Mouse (Mus musculus) MEL (cell line): ENCODE data around the gene Naa38. TPM values are rescaled to one million over a fixed set of nuclear protein-coding genes. Genes with fewer than 3 reads are reported as not detected.

Experiments used
- DNase-seq: peaks from one replicate; pipeline ENCODE4 v3.0.0; 2011; ENCODE audit warnings: low read depth, low spot score
- H3K27ac ChIP-seq: 2 replicates; pipeline ENCODE4 v1.5.1; 2012; ENCODE audit warnings: low read depth, mild to moderate bottlenecking, control low read depth, low read length, moderate library complexity; ENCODE audit not compliant: control insufficient read depth
- H3K27me3 ChIP-seq, 2 experiments: fragments of 150-350 bp in 1 of 2; sonication (generic) in 1 of 2; 2 replicates each; pipeline ENCODE4 v1.6.1; 2012; ENCODE audit warnings: low read length in 2 of 2, mild to moderate bottlenecking in 2 of 2, improper control_type of control experiment in 1 of 2, moderate library complexity in 1 of 2; ENCODE audit not compliant: insufficient read depth in 2 of 2, control insufficient read depth in 1 of 2
- H3K36me3 ChIP-seq, 2 experiments: 2 replicates each; pipeline ENCODE4 v1.6.1; 2012 to 2014; ENCODE audit warnings: low read length in 2 of 2, improper control_type of control experiment in 1 of 2, inconsistent platforms in 1 of 2, mild to moderate bottlenecking in 1 of 2; ENCODE audit not compliant: insufficient read depth in 2 of 2, control insufficient read depth in 1 of 2
- H3K4me1 ChIP-seq, 2 experiments: fragments of 150-350 bp in 1 of 2; sonication (generic) in 1 of 2; 2 replicates each; pipeline ENCODE4 v1.6.1; 2012; ENCODE audit warnings: low read length in 2 of 2, improper control_type of control experiment in 1 of 2, mild to moderate bottlenecking in 1 of 2; ENCODE audit not compliant: insufficient read depth in 2 of 2, control insufficient read depth in 1 of 2
- H3K4me3 ChIP-seq, 2 experiments: fragments of 150-350 bp in 1 of 2; sonication (generic) in 1 of 2; 2 replicates each; pipeline ENCODE4 v1.5.1; 2012; ENCODE audit warnings: low read depth in 2 of 2, low read length in 2 of 2, mild to moderate bottlenecking in 2 of 2, moderate library complexity in 2 of 2, control low read depth in 1 of 2, improper control_type of control experiment in 1 of 2; ENCODE audit not compliant: control insufficient read depth in 1 of 2, insufficient read depth in 1 of 2
- H3K79me2 ChIP-seq: 2 replicates; pipeline ENCODE4 v1.6.1; 2012; ENCODE audit warnings: mild to moderate bottlenecking, low read length, moderate library complexity; ENCODE audit not compliant: control insufficient read depth, poor library complexity, insufficient read depth
- H3K9ac ChIP-seq: 2 replicates; pipeline ENCODE4 v1.6.1; 2012; ENCODE audit warnings: low read depth, mild to moderate bottlenecking, control low read depth, low read length, moderate library complexity; ENCODE audit not compliant: control insufficient read depth, poor library complexity, severe bottlenecking
- H3K9me3 ChIP-seq: fragments of 150-350 bp; sonication (generic); replicated peaks from 2 replicates; pipeline ENCODE4 v1.6.1; 2012; ENCODE audit warnings: mild to moderate bottlenecking, low read length, improper control_type of control experiment, moderate library complexity; ENCODE audit not compliant: insufficient read depth
- CHD2 ChIP-seq: IDR thresholded peaks from 2 replicates; pipeline ENCODE4 v1.6.1; 2011; ENCODE audit warnings: low read length, improper control_type of control experiment
- ELF1 ChIP-seq: IDR thresholded peaks from 2 replicates; pipeline ENCODE4 v1.6.1; 2014; ENCODE audit warnings: low read depth, mild to moderate bottlenecking, inconsistent platforms, low read length, improper control_type of control experiment, moderate library complexity
- GABPA ChIP-seq: IDR thresholded peaks from 2 replicates; pipeline ENCODE4 v1.6.1; 2012; ENCODE audit warnings: low read depth, mild to moderate bottlenecking, inconsistent platforms, low read length, improper control_type of control experiment, moderate library complexity
- MAFK ChIP-seq: IDR thresholded peaks from 2 replicates; pipeline ENCODE4 v1.6.1; 2011; ENCODE audit warnings: low read depth, mild to moderate bottlenecking, low read length, improper control_type of control experiment, borderline replicate concordance
- MAX ChIP-seq: IDR thresholded peaks from 2 replicates; pipeline ENCODE4 v1.6.1; 2011; ENCODE audit warnings: low read length, improper control_type of control experiment
- MAZ ChIP-seq: IDR thresholded peaks from 2 replicates; pipeline ENCODE4 v1.6.1; 2012; ENCODE audit warnings: low read depth, mild to moderate bottlenecking, inconsistent platforms, low read length, improper control_type of control experiment
- MEF2A ChIP-seq: IDR thresholded peaks from 2 replicates; pipeline ENCODE4 v1.6.1; 2014; ENCODE audit warnings: low read depth, mild to moderate bottlenecking, inconsistent platforms, low read length, improper control_type of control experiment; ENCODE audit not compliant: poor library complexity, insufficient replicate concordance, severe bottlenecking; ENCODE audit errors: extremely low read depth
- MYC ChIP-seq: IDR thresholded peaks from 2 replicates; pipeline ENCODE4 v1.6.1; 2011; ENCODE audit warnings: low read depth, mild to moderate bottlenecking, low read length, improper control_type of control experiment, moderate library complexity
- NELFE ChIP-seq: IDR thresholded peaks from 2 replicates; pipeline ENCODE4 v1.6.1; 2011; ENCODE audit warnings: low read depth, low read length, improper control_type of control experiment
- NRF1 ChIP-seq: IDR thresholded peaks from 2 replicates; pipeline ENCODE4 v1.6.1; 2014; ENCODE audit warnings: low read depth, mild to moderate bottlenecking, inconsistent platforms, low read length, improper control_type of control experiment, moderate library complexity; ENCODE audit not compliant: poor library complexity, insufficient read depth, severe bottlenecking
- POLR2A ChIP-seq, 2 experiments: IDR thresholded peaks; 2 replicates each; pipeline ENCODE4 v1.6.1; 2011 to 2012; ENCODE audit warnings: low read length in 2 of 2, mild to moderate bottlenecking in 2 of 2, control low read depth in 1 of 2, improper control_type of control experiment in 1 of 2, low read depth in 1 of 2, moderate library complexity in 1 of 2; ENCODE audit not compliant: control insufficient read depth in 1 of 2, insufficient read depth in 1 of 2, poor library complexity in 1 of 2
- POLR2AphosphoS2 ChIP-seq: IDR thresholded peaks from 2 replicates; pipeline ENCODE4 v1.6.1; 2011; ENCODE audit warnings: low read length, improper control_type of control experiment
- RCOR1 ChIP-seq: IDR thresholded peaks from 2 replicates; pipeline ENCODE4 v1.6.1; 2012; ENCODE audit warnings: low read depth, mild to moderate bottlenecking, inconsistent platforms, low read length, improper control_type of control experiment
- SIN3A ChIP-seq: IDR thresholded peaks from 2 replicates; pipeline ENCODE4 v1.6.1; 2012; ENCODE audit warnings: low read length, improper control_type of control experiment, inconsistent platforms
- TCF12 ChIP-seq: IDR thresholded peaks from 2 replicates; pipeline ENCODE4 v1.6.1; 2014; ENCODE audit warnings: low read depth, mild to moderate bottlenecking, inconsistent platforms, low read length, improper control_type of control experiment, moderate library complexity
- UBTF ChIP-seq: IDR thresholded peaks from 2 replicates; pipeline ENCODE4 v1.6.1; 2012; ENCODE audit warnings: low read depth, mild to moderate bottlenecking, inconsistent platforms, low read length, improper control_type of control experiment, moderate library complexity, borderline replicate concordance; ENCODE audit not compliant: insufficient read depth
- USF2 ChIP-seq, 2 experiments: IDR thresholded peaks; 2 replicates each; pipeline ENCODE4 v1.6.1; 2011 to 2012; ENCODE audit warnings: improper control_type of control experiment in 2 of 2, low read length in 2 of 2, borderline replicate concordance in 1 of 2, inconsistent platforms in 1 of 2, low read depth in 1 of 2, mild to moderate bottlenecking in 1 of 2; ENCODE audit not compliant: insufficient read depth in 1 of 2
- ZMIZ1 ChIP-seq: IDR thresholded peaks from 2 replicates; pipeline ENCODE4 v1.6.1; 2012; ENCODE audit warnings: low read depth, mild to moderate bottlenecking, inconsistent platforms, low read length, improper control_type of control experiment, moderate library complexity
- polyA plus RNA-seq, 2 experiments: library from polyadenylated mRNA; stranded (reverse) in 1 of 2; unstranded in 1 of 2; fragments of >175 nt in 1 of 2; fragments of >200 nt in 1 of 2; gene quantifications; 2 replicates each; pipeline versions ENCODE4 v1.2.1 to v1.2.4; 2012; ENCODE audit warnings: low replicate concordance in 2 of 2, low read depth in 1 of 2; ENCODE audit not compliant: insufficient read length in 2 of 2, insufficient read depth in 1 of 2, missing spikeins in 1 of 2
- total RNA-seq: library from RNA; depleted of rRNA; stranded (reverse); fragments of 300-350 nt; gene quantifications from 2 replicates; pipeline ENCODE4 v1.2.3, GENCODE M21; 2012

Gene Naa38
- total and polyA plus RNA-seq, 3 experiments = 173 to 190 TPM; not detected in 1

DNA sequence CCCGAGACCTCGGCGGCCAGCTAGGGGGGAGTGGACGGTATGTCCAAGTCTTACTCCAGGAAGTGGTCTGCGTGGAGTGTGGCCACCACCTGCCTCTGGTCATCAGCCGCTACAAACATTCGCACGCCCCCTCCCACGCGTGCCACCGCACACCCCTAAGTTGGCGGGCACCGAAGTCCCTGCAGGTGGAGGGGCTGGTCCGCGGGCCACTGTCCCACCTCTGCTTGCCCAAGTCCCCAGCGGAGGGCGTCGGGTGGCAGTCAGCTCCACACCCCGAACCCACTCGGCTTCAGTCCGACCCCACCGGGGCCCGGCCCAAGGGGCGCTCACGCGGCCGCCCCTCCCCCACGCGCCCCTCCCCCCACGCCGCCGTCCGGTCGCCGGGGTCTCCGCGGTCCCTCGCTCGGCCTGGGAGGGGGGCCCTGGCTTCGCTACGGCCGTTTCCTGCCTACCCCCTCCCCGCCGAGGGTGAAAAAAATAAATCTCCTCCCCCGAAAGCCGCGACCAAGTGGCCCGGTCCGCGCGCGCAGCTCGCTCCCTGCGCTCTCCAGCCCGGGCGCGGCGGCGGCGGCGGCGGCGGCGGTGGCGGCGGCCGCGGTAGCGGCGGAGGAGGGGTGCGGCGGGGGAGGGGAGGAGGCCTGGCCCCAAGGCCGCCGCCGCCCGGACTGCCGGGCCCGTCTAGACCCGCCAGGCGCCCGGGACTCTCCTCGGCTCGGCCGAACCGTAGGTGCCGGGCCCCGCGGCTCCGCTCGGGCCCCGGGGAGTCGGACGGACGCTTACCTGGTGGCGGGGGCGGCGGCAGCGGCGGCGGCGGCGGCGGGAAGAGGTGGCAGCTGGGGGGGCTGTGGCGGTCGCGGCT lies 26.7 kb upstream of the Naa38 start:
- Histone ChIP-seq H3K9ac (peak overlapping the region; percentile 88), H3K79me2 (peaks cover 15% of the 10 kb centered on the region), H3K27me3 (no peaks in the 10 kb centered on the region), H3K4me1 (peaks cover 13 to 43% of the 10 kb centered on the region in 2 experiments), H3K4me3 (peak overlapping the region; percentile 50 to 76), H3K9me3 (no peaks in the 10 kb centered on the region), H3K27ac (peak overlapping the region; percentile 45), H3K36me3 (peaks cover 0 to 24% of the 10 kb centered on the region in 2 experiments; a peak in 2 of 4 replicates)
- TF ChIP-seq POLR2AphosphoS2 (no peak), SIN3A (no peak), ELF1 (no peak), POLR2A (IDR thresholded peaks at IDR 0.05; ENCODE audit: control insufficient read depth in 1 of 2, insufficient read depth in 1 of 2, low read depth in 1 of 2, low read length in 2 of 2, poor library complexity in 1 of 2) (peak; percentile 22 to 36; a peak in 1 of 4 replicates), MYC (no peak), MAX (0 out of 2 replicates have a peak, but pooled peaks have one; percentile 9), GABPA (no peak), ZMIZ1 (0 out of 2 replicates have a peak, but pooled peaks have one; percentile 33), MEF2A (no peak), CHD2 (peak; percentile 53; the same call in 1 of the 2 replicates), UBTF (0 out of 2 replicates have a peak, but pooled peaks have one; percentile 23), USF2 (IDR thresholded peaks at IDR 0.05; ENCODE audit: borderline replicate concordance in 1 of 2, insufficient read depth in 1 of 2, low read depth in 1 of 2, low read length in 2 of 2) (no peak), RCOR1 (no peak), MAFK (no peak), NRF1 (peak; percentile 29; the same call in 1 of the 2 replicates), MAZ (peak; percentile 10; the same call in 1 of the 2 replicates), TCF12 (0 out of 2 replicates have a peak, but pooled peaks have one; percentile 4), NELFE (peak; percentile 31; the same call in 1 of the 2 replicates)
- peak; percentile 49 for DNase-seq
